Mouse (Mus musculus) hindbrain, embryonic 16.5 days (tissue): ENCODE data around the gene Aldh1a1. TPM values are rescaled to one million over a fixed set of nuclear protein-coding genes. Genes with fewer than 3 reads are reported as not detected.

Experiments
- ATAC-seq: fragments of 200-750 bp; cut with Nextera tagmentation; 2 replicates; pipeline ENCODE4 v1.8.0; 2017; ENCODE audit warnings: moderate TSS enrichment, moderate library complexity
- H3K27ac ChIP-seq: fragments of 300-500 bp; sonication (generic); 2 replicates; pipeline ENCODE4 v1.5.1; 2014; ENCODE audit warnings: low read depth, mild to moderate bottlenecking, control low read depth, low read length, moderate library complexity
- H3K27me3 ChIP-seq: fragments of 300-500 bp; sonication (generic); replicated peaks from 2 replicates; pipeline ENCODE4 v1.6.1; 2014; ENCODE audit warnings: low read length; ENCODE audit not compliant: control insufficient read depth, insufficient read depth
- H3K36me3 ChIP-seq: fragments of 300-500 bp; sonication (generic); 2 replicates; pipeline ENCODE4 v1.6.1; 2014; ENCODE audit warnings: mild to moderate bottlenecking, low read length, moderate library complexity, mixed read lengths; ENCODE audit not compliant: control insufficient read depth, insufficient read depth
- H3K4me1 ChIP-seq: fragments of 300-500 bp; sonication (generic); 2 replicates; pipeline ENCODE4 v1.6.1; 2014; ENCODE audit warnings: low read depth, low read length; ENCODE audit not compliant: control insufficient read depth, insufficient read depth
- H3K4me2 ChIP-seq: fragments of 300-500 bp; sonication (generic); 2 replicates; pipeline ENCODE4 v1.6.1; 2014; ENCODE audit warnings: mild to moderate bottlenecking, low read length, control low read depth, moderate library complexity
- H3K4me3 ChIP-seq: fragments of 300-500 bp; sonication (generic); 2 replicates; pipeline ENCODE4 v1.5.1; 2014; ENCODE audit warnings: mild to moderate bottlenecking, low read length, control low read depth, moderate library complexity
- H3K9ac ChIP-seq: fragments of 300-500 bp; sonication (generic); 2 replicates; pipeline ENCODE4 v1.6.1; 2014; ENCODE audit warnings: low read depth, mild to moderate bottlenecking, control low read depth, low read length, moderate library complexity
- H3K9me3 ChIP-seq: fragments of 300-500 bp; sonication (generic); 2 replicates; pipeline ENCODE4 v1.6.1; 2014; ENCODE audit warnings: mild to moderate bottlenecking, low read length, moderate library complexity; ENCODE audit not compliant: control insufficient read depth
- WGBS: fragments of 180-500 bp; shearing (Covaris S2); extraction: QIAGEN DNeasy Blood & Tissue Kit; methylation state at CpG from one replicate; pipeline ENCODE4 v1.1.7; 2014; 5-methylcytosine and 5-hydroxymethylcytosine counted together
- polyA plus RNA-seq: library from polyadenylated mRNA; unstranded; fragments of >200 nt; fragmentation: Nextera tagmentation; extraction: Ambion mirVana; gene quantifications from 2 replicates; pipeline ENCODE4 v1.2.1, GENCODE M21; 2015

The Aldh1a1 gene
- polyA plus RNA-seq: 4.8 and 5.2 TPM in 2 replicates

DNA sequence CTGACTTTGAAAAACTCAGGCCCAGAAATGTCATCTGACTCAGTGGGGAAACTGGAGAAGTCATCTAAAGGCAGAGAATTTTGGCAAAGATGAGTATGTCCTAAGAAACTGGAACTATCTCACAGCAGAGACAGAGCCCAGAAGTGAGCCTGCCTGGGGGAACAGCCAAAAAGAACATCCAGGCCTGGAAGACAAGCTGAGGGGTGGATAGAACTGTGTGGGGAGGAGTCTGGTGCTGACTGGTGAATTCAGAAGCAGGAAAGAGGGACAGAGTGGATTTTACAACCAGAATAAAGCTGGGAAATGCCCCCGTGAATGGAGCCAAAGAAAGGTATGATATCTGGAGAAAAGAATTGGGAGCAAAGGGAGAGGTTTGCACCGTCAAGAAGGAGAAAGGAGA, at the start of gene Aldh1a1:
TSS of gene Aldh1a1 (plus strand) at position 225 of the 400 bp plus-strand sequence.
- Histone ChIP-seq H3K4me2 (no peak within 1 kb of the TSS), H3K36me3 (no peaks in the 10 kb centered on the region), H3K27ac (no peak within 1 kb of the TSS), H3K9me3 (no peaks in the 10 kb centered on the region), H3K27me3 (no peaks in the 10 kb centered on the region), H3K4me1 (no peaks in the 10 kb centered on the region), H3K4me3 (no peak within 1 kb of the TSS), H3K9ac (no peak within 1 kb of the TSS)
- ATAC-seq: no peak
- WGBS: 85% methylated on average over 2 of the region's 2 CpGs

DNA sequence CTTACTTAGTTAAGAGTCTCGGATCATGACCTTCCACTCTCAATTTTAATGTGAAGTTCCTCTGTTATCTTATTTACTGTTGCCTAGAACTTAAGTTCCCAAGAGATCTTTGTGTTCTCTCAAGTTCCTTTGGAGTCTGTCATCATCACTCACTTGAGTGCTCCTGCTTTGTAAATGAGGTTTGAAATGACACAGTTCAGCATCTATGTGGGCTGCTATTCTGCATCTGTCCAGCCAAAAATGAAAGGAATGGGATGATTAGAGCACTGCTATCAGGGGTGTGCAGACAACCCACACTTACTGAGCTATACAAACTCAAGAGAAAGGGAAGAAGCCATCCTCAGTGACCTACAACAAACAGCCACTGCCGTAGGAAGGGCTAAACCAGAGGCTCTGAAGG, 44.7 kb upstream of the Aldh1a1 start:
- Histone ChIP-seq H3K9ac (no peak overlapping the region), H3K36me3 (no peaks in the 10 kb centered on the region), H3K4me2 (no peak overlapping the region), H3K9me3 (no peaks in the 10 kb centered on the region), H3K4me3 (no peak overlapping the region), H3K4me1 (no peaks in the 10 kb centered on the region), H3K27ac (no peak overlapping the region), H3K27me3 (no peaks in the 10 kb centered on the region)
- no peak for ATAC-seq
- 90% methylated on average over 2 of the region's 2 CpGs for WGBS

GRCm38 (mm10) chr19:20449546-20449945, 43.0 kb upstream of the Aldh1a1 start:
- no peak overlapping the region for H3K27ac ChIP-seq
- H3K4me2 ChIP-seq: no peak overlapping the region
- H3K27me3 ChIP-seq: no peaks in the 10 kb centered on the region
- H3K9ac ChIP-seq: no peak overlapping the region
- peak; percentile 74 for ATAC-seq
- H3K9me3 ChIP-seq: no peaks in the 10 kb centered on the region
- H3K4me3 ChIP-seq: no peak overlapping the region
- H3K4me1 ChIP-seq: no peaks in the 10 kb centered on the region
- no peaks in the 10 kb centered on the region for H3K36me3 ChIP-seq

GRCm38 (mm10) chr19:20451045-20451444, 41.5 kb upstream of the Aldh1a1 start:
- Histone ChIP-seq H3K4me2 (no peak overlapping the region), H3K4me3 (no peak overlapping the region), H3K9me3 (no peaks in the 10 kb centered on the region), H3K36me3 (no peaks in the 10 kb centered on the region), H3K4me1 (no peaks in the 10 kb centered on the region), H3K27ac (no peak overlapping the region), H3K27me3 (no peaks in the 10 kb centered on the region), H3K9ac (no peak overlapping the region)
- 89% methylated on average over 7 of the region's 7 CpGs for WGBS
- ATAC-seq: no peak

- H3K9me3 ChIP-seq: no peaks in the 10 kb centered on the region
- H3K27me3 ChIP-seq: no peaks in the 10 kb centered on the region
- no peaks in the 10 kb centered on the region for H3K4me1 ChIP-seq
- H3K4me3 ChIP-seq: no peak overlapping the region
- H3K27ac ChIP-seq: no peak overlapping the region
- no peak overlapping the region for H3K4me2 ChIP-seq
- H3K9ac ChIP-seq: no peak overlapping the region
- WGBS: 78% methylated on average over 1 of the region's 1 CpGs
- no peak for ATAC-seq
- H3K36me3 ChIP-seq: no peaks in the 10 kb centered on the region
Measured at GRCm38 (mm10) chr19:20484497-20484896, 8.0 kb upstream of the Aldh1a1 start.

- no peak overlapping the region for H3K27ac ChIP-seq
- H3K36me3 ChIP-seq: no peaks in the 10 kb centered on the region
- H3K4me1 ChIP-seq: no peaks in the 10 kb centered on the region
- no peaks in the 10 kb centered on the region for H3K9me3 ChIP-seq
- 61% methylated on average over 4 of the region's 4 CpGs for WGBS
- no peaks in the 10 kb centered on the region for H3K27me3 ChIP-seq
- no peak for ATAC-seq
- H3K9ac ChIP-seq: no peak overlapping the region
- no peak overlapping the region for H3K4me3 ChIP-seq
- H3K4me2 ChIP-seq: no peak overlapping the region
Measured at GRCm38 (mm10) chr19:20491950-20492349, 565 bp upstream of the Aldh1a1 start.

DNA sequence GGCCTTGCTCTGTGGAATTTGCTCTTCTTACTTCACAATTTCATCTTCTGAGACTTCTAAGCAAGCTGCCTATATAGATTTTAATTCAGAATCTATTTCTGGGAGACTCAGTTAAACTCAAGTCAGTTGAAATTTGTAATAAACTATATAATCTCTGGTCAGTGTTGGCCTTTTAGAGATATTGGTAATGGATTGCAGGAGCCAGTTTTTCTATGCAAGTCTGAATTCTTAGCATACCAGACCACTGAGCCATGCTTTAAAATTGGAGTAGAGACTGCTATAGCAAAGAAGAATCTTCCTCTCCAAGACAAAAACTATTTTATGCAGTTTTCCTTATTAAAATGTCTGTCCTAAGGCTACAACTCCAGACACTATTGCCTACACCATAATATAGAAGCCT, 4.0 kb downstream of the Aldh1a1 start:
- Histone ChIP-seq H3K9ac (no peak overlapping the region), H3K27me3 (no peaks in the 10 kb centered on the region), H3K4me3 (no peak overlapping the region), H3K27ac (no peak overlapping the region), H3K9me3 (no peaks in the 10 kb centered on the region), H3K36me3 (no peaks in the 10 kb centered on the region), H3K4me1 (no peaks in the 10 kb centered on the region), H3K4me2 (no peak overlapping the region)
- ATAC-seq: no peak

- no peak overlapping the region for H3K4me3 ChIP-seq
- no peaks in the 10 kb centered on the region for H3K27me3 ChIP-seq
- H3K9ac ChIP-seq: no peak overlapping the region
- H3K4me1 ChIP-seq: no peaks in the 10 kb centered on the region
- H3K4me2 ChIP-seq: no peak overlapping the region
- no peaks in the 10 kb centered on the region for H3K9me3 ChIP-seq
- no peak overlapping the region for H3K27ac ChIP-seq
- H3K36me3 ChIP-seq: no peaks in the 10 kb centered on the region
- ATAC-seq: no peak
Measured at GRCm38 (mm10) chr19:20505359-20505758, 12.8 kb downstream of the Aldh1a1 start.

DNA sequence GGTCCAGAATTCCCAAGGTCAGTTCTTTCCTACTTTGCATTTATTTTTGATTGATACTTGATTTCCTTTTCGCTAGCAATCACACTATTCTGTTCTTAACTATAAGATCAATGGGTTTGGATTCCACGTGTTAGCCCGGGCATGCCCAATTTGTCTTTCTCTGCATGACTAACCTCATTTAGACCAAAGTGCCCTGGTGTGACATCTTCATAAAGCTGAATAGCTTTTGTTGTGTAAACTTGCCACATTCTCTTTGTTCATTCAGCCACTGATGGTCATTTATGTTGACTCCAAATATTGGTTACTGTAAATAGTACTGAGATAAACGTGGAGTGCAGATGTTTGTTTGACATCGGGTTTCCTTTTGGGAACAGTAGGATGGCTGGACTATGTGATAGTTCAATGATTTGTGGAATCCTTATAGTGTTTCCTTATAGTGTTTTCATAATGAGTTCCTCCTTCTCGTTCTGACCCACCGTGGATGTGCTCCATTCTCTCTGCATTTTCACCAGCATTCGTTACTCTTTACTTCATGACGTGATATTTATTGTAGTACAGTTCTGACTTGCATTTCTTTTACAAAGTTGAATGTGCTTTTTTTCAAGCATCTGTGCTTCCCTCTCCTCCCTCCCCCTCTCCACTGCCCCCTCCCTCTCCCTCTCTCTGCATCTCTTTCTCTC, 14.6 kb downstream of the Aldh1a1 start:
- Histone ChIP-seq H3K9me3 (no peaks in the 10 kb centered on the region), H3K4me1 (no peaks in the 10 kb centered on the region), H3K27ac (no peak overlapping the region), H3K4me2 (no peak overlapping the region), H3K27me3 (no peaks in the 10 kb centered on the region), H3K9ac (no peak overlapping the region), H3K4me3 (no peak overlapping the region), H3K36me3 (no peaks in the 10 kb centered on the region)
- WGBS: 12% methylated on average over 9 of the region's 9 CpGs
- ATAC-seq: no peak

DNA sequence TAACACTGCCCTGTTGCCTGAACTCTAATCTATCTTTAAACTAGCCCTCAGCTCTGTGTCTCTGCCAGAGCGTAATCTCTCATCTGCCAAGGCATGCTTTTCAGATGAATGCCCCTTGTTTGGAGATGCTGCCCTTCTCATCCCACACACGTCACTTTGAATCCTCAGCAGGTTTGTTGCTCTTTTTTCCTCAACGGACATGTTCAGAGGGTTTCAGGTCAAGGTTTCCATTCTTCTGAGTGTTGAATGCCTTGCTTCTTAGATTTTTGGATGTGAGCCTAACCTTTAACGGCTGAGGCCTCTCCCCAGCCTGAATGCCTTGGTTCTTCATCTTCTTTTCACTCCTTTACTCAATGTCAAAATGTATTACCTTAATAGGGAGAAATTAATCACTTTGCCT, 16.1 kb downstream of the Aldh1a1 start:
- Histone ChIP-seq H3K36me3 (no peaks in the 10 kb centered on the region), H3K27me3 (no peaks in the 10 kb centered on the region), H3K4me1 (no peaks in the 10 kb centered on the region), H3K4me3 (no peak overlapping the region), H3K27ac (no peak overlapping the region), H3K4me2 (no peak overlapping the region), H3K9ac (no peak overlapping the region), H3K9me3 (no peaks in the 10 kb centered on the region)
- ATAC-seq: no peak
- WGBS: 23% methylated on average over 4 of the region's 4 CpGs
